Mouse (Mus musculus): ENCODE measurements around the gene Vpreb2. TPM values are rescaled to one million over a fixed set of nuclear protein-coding genes. Genes with fewer than 3 reads are reported as not detected.

The Vpreb2 gene
- polyA plus RNA-seq, 1 experiment: not detected

- TF ChIP-seq CTCF (IDR thresholded peaks at IDR 0.05; ENCODE audit: insufficient read depth, low read depth, low read length): no peak
- TF ChIP-seq POLR2A (IDR thresholded peaks at IDR 0.05; ENCODE audit: insufficient read depth, low read depth, low read length): no peak
- Histone ChIP-seq H3K4me3 (ENCODE audit: insufficient read depth, low read depth, low read length) (no peak overlapping the region), H3K27ac (ENCODE audit: insufficient read depth, low read depth, low read length) (no peak overlapping the region), H3K4me1 (ENCODE audit: control insufficient read depth, insufficient read depth, low read length) (no peaks in the 10 kb centered on the region)
- 75% methylated on average over 8 of the region's 8 CpGs for WGBS
These were observed 42.7 kb downstream of the Vpreb2 start for GRCm38 (mm10) chr16:18022780-18023557.

GRCm38 (mm10) chr16:18027371-18027770, 47.1 kb downstream of the Vpreb2 start:
- H3K4me1 ChIP-seq (ENCODE audit: control insufficient read depth, insufficient read depth, low read length): no peaks in the 10 kb centered on the region
- no peak overlapping the region for H3K27ac ChIP-seq (ENCODE audit: insufficient read depth, low read depth, low read length)
- no peak overlapping the region for H3K4me3 ChIP-seq (ENCODE audit: insufficient read depth, low read depth, low read length)
- TF ChIP-seq CTCF (IDR thresholded peaks at IDR 0.05; ENCODE audit: insufficient read depth, low read depth, low read length) (no peak), POLR2A (IDR thresholded peaks at IDR 0.05; ENCODE audit: insufficient read depth, low read depth, low read length) (no peak)
- 63% methylated on average over 2 of the region's 2 CpGs for WGBS

Other genes starting within 250 kb of the Vpreb2 start
- not detected in 2 replicates for gene Med15, start 247.5 kb upstream of the Vpreb2 start, polyA plus RNA-seq (2012; ENCODE audit: insufficient read depth, insufficient read length, low replicate concordance, missing spikeins)
- not detected in 2 replicates for gene Klhl22, start 220.8 kb upstream of the Vpreb2 start, polyA plus RNA-seq (2012; ENCODE audit: insufficient read depth, insufficient read length, low replicate concordance, missing spikeins)
- not detected in 2 replicates for gene Scarf2, start 183.1 kb upstream of the Vpreb2 start, polyA plus RNA-seq (2012; ENCODE audit: insufficient read depth, insufficient read length, low replicate concordance, missing spikeins)
- gene B830017H08Rik, start 147.3 kb upstream of the Vpreb2 start, polyA plus RNA-seq (2012; ENCODE audit: insufficient read depth, insufficient read length, low replicate concordance, missing spikeins): not detected in 2 replicates
- gene Car15, start 142.1 kb upstream of the Vpreb2 start, polyA plus RNA-seq (2012; ENCODE audit: insufficient read depth, insufficient read length, low replicate concordance, missing spikeins): not detected in 2 replicates
- not detected in 2 replicates for gene Gm20518, start 88.8 kb upstream of the Vpreb2 start, polyA plus RNA-seq (2012; ENCODE audit: insufficient read depth, insufficient read length, low replicate concordance, missing spikeins)
- gene Tssk1, start 86.2 kb upstream of the Vpreb2 start, polyA plus RNA-seq (2012; ENCODE audit: insufficient read depth, insufficient read length, low replicate concordance, missing spikeins): not detected in 2 replicates
- gene Dgcr2, start 81.9 kb upstream of the Vpreb2 start, polyA plus RNA-seq (2012; ENCODE audit: insufficient read depth, insufficient read length, low replicate concordance, missing spikeins): not detected in 2 replicates
- gene Tssk2, start 81.8 kb upstream of the Vpreb2 start, polyA plus RNA-seq (2012; ENCODE audit: insufficient read depth, insufficient read length, low replicate concordance, missing spikeins): not detected in 2 replicates
- gene Ess2, start 69.1 kb upstream of the Vpreb2 start, polyA plus RNA-seq (2012; ENCODE audit: insufficient read depth, insufficient read length, low replicate concordance, missing spikeins): not detected in 2 replicates
- gene Gsc2, start 65.4 kb upstream of the Vpreb2 start, polyA plus RNA-seq (2012; ENCODE audit: insufficient read depth, insufficient read length, low replicate concordance, missing spikeins): not detected in 2 replicates
- not detected in 2 replicates for gene Slc25a1, start 52.2 kb upstream of the Vpreb2 start, polyA plus RNA-seq (2012; ENCODE audit: insufficient read depth, insufficient read length, low replicate concordance, missing spikeins)
- gene Dgcr6, start 72.4 kb downstream of the Vpreb2 start, polyA plus RNA-seq (2012; ENCODE audit: insufficient read depth, insufficient read length, low replicate concordance, missing spikeins): not detected in 2 replicates
- not detected in 2 replicates for gene Prodh, start 109.8 kb downstream of the Vpreb2 start, polyA plus RNA-seq (2012; ENCODE audit: insufficient read depth, insufficient read length, low replicate concordance, missing spikeins)
- not detected in 2 replicates for gene Rtn4r, start 147.2 kb downstream of the Vpreb2 start, polyA plus RNA-seq (2012; ENCODE audit: insufficient read depth, insufficient read length, low replicate concordance, missing spikeins)
- not detected in 2 replicates for gene Ccdc188, start 237.5 kb downstream of the Vpreb2 start, polyA plus RNA-seq (2012; ENCODE audit: insufficient read depth, insufficient read length, low replicate concordance, missing spikeins)